Mouse (Mus musculus) heart, adult 2 months (tissue): Measurements from ENCODE around the gene Mosmo.

ENCODE experiments used
- CTCF ChIP-seq: fragments of 200-600 bp; IDR thresholded peaks from 2 replicates; pipeline ENCODE4 v1.8.1; 2022; ENCODE audit warnings: antibody characterized with exemption, mild to moderate bottlenecking, moderate library complexity
- EP300 ChIP-seq: fragments of 200-500 bp; IDR thresholded peaks from 2 replicates; pipeline ENCODE4 v1.6.1; 2011; ENCODE audit warnings: low read depth, low read length, control low read depth; ENCODE audit not compliant: insufficient read depth
- POLR2A ChIP-seq: fragments of 200-500 bp; IDR thresholded peaks from 2 replicates; pipeline ENCODE4 v1.6.1; 2011; ENCODE audit warnings: mild to moderate bottlenecking, low read depth, low read length, control low read depth; ENCODE audit not compliant: insufficient read depth

DNA sequence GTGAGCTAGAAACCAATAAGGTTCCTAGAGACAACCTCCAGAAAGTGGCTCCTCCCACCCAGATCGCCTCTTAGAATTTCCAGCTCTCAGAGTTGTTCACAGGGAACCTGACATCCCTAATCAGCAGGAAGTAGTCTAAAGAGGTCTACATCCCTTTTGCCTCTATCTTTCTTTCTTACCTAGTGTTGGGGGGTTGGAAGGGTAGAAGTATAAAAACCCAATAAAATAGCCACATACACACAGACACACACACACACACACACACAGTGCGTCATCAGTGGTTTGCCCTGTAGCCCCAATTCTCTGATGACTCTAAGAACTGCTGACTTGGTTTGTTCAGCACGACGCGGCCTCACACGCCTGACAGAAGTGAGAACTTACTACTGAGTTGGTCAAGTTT lies 22.2 kb downstream of the Mosmo start:
- TF ChIP-seq POLR2A (no peak), CTCF (no peak), EP300 (no peak)
